Mouse (Mus musculus): ENCODE measurements around the gene Gmds.

Gene Gmds

DNA sequence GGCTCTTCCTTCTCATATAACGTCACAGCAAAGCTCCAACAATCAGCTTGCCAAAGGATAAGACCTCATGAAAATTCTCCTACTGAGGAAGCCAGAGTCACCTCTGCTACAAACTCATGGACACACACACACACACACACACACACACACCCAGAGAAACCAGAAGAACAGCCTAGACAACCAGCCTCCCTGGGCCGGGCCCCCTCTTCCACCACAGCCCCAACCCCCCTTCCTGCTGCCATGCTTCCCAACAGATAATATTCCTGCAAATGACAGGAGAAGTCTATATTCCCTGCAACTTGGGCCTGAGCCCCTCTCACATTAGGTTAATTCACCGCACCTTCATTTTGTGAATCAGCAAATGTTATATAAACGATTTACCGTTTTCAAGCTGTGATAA, 545.4 kb downstream of the Gmds start:
- no peak for DNase-seq (ENCODE audit: low read depth, low spot score)

DNA sequence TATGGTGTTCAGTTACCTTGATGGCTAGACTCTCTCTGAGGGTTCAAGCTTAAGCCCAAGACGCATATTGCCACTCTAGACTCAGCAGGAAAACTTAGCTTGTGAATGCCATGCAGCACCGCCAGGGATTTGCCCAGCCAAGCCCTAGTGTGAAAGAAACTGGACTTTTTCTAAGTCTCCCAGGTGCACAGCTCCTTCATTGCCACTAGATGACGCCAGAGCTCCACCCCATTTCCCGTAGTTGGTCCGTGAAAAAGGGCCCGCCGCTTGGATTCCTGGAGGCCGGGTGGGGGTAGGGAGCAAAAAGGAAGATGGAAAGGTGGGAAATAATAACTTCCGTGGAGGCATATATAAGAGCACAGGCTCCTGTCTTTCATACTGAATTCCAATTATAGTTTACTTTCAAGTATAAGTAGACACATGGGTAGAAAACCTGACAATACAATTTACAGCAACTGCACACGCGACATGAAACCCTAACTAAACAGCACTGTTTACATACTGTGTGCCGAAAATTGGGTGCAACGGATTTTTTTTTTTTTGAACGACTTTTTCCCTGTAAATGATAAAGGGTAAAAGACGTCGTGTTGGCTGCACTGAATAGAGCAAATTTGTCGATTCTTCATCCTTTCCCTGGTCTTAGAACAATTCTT, 545.9 kb downstream of the Gmds start:
- DNase-seq (ENCODE audit: low read depth, low spot score) = peak; percentile 79

DNA sequence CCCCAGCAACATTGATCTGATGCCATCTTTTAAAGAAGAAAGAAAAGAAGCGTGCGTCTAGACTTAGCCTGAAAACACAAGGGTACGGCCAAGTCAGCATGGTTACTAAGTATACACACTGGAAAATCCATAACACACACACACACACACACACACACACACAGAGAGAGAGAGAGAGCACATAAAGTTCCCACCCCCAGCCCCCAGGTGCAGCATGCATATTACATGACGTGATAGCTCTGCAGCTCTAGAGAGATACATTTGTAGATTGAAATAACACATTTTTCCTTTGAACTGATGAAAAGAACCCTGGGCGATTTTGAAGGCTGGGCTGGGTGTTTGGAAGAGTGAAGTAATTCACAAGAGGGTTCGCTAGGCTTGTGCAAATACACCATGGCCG, 553.8 kb downstream of the Gmds start:
- no peak for DNase-seq (ENCODE audit: low read depth, low spot score)

GRCm38 (mm10) chr13:31782063-31782462, 556.5 kb downstream of the Gmds start:
- DNase-seq (ENCODE audit: low read depth, low spot score) = no peak

DNA sequence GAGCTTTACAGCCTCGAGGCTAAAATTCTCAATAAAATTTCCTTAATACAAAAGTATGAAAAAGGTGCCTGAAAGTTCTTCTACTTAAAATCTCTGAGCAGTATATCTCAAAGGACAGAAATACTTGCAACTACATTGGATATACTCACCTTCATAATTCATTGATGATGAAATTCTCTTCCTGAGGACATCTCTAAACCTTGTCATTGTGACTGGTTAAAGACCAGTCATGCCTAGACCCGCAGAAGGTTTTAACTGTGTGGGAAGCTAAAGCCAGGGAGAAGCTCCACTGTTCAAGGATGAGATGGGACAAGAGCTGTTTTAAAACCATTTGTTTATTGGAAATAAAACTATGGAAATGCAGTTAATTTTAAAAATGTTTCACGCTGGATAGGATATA, 558.2 kb downstream of the Gmds start:
- DNase-seq (ENCODE audit: low read depth, low spot score) = no peak

GRCm38 (mm10) chr13:31779281-31779981, 559.1 kb downstream of the Gmds start:
- DNase-seq (ENCODE audit: low read depth, low spot score) = peak; percentile 71

- DNase-seq (ENCODE audit: low read depth, low spot score) = no peak
Measured at GRCm38 (mm10) chr13:31775762-31776161, 562.8 kb downstream of the Gmds start.

GRCm38 (mm10) chr13:31772882-31773281, 565.7 kb downstream of the Gmds start:
- DNase-seq (ENCODE audit: low read depth, low spot score) = no peak
